34 mouse cellular contexts compared by ENCODE assay signal in the genomic region with DNA sequence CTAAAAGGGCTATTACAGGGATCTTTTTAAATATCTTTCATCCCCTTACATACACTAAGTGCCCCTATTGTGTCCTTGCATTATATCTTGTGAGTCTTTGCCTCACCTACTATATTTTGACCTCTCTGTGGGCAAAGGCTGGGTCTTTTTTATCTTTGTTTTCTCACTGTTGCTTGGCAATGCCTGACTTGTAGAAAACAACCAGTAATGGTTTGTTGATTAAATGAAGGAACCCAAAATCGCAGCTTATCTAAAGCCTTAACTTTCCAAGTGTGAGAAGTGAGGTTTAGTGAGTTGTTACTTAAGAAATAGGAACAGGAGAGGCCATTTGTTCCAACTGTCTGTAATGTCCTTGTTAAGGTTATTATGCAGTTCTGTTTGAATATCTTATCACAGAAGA.
"Had no signal": no experiment of that assay in that cellular context is flagged by ENCODE, and none has a peak within 500 bp of the region (broad histone marks: within the 10 kb centered on the region; RNA-seq: fewer than 3 reads in every experiment).

No protein-coding gene starts in this region.

- DNase-seq: heart, postnatal 10 days; heart, postnatal 14 days; heart, postnatal 36 days; heart, postnatal 4 days; kidney, adult 11 months; kidney, adult 18-20 months; kidney, adult 2 months; kidney, adult 8-10 months; kidney, adult 9 months; kidney, postnatal 10 days; kidney, postnatal 14 days; kidney, postnatal 25 days; kidney, postnatal 36 days; kidney, postnatal 4 days; layer of hippocampus, adult 9-11 months; layer of hippocampus, postnatal 36 days had no signal

- H3K4me2 ChIP-seq: heart, embryonic 11.5 days; heart, embryonic 12.5 days; heart, embryonic 13.5 days; heart, embryonic 15.5 days; hindbrain, embryonic 12.5 days; hindbrain, embryonic 13.5 days; hindbrain, embryonic 14.5 days; hindbrain, embryonic 15.5 days; kidney, embryonic 15.5 days had no signal

- H3K9me3 ChIP-seq: heart, embryonic 10.5 days; heart, embryonic 12.5 days; heart, embryonic 13.5 days; heart, embryonic 15.5 days; hindbrain, embryonic 10.5 days; hindbrain, embryonic 12.5 days; hindbrain, embryonic 13.5 days; hindbrain, embryonic 15.5 days; kidney, embryonic 15.5 days had no signal

- H3K4me1 ChIP-seq: heart, embryonic 10.5 days; heart, embryonic 12.5 days; heart, embryonic 13.5 days; heart, embryonic 15.5 days; hindbrain, embryonic 10.5 days; hindbrain, embryonic 12.5 days; hindbrain, embryonic 13.5 days; hindbrain, embryonic 15.5 days; kidney, embryonic 15.5 days had no signal

- H3K4me3 ChIP-seq: heart, embryonic 10.5 days; heart, embryonic 12.5 days; heart, embryonic 13.5 days; heart, embryonic 15.5 days; hindbrain, embryonic 10.5 days; hindbrain, embryonic 12.5 days; hindbrain, embryonic 13.5 days; hindbrain, embryonic 15.5 days; kidney, embryonic 15.5 days; layer of hippocampus, adult 2 months had no signal

- H3K27me3 ChIP-seq: heart, embryonic 12.5 days; heart, embryonic 13.5 days; heart, embryonic 15.5 days; hindbrain, embryonic 12.5 days; hindbrain, embryonic 13.5 days; hindbrain, embryonic 15.5 days; kidney, embryonic 15.5 days had no signal

- ATAC-seq: hindbrain, embryonic 16.5 days; hindbrain, postnatal 0 days; inflammation-experienced regulatory T-cells, adult 6 months; intestine, embryonic 16.5 days; intestine, postnatal 0 days had no signal

- H3K36me3 ChIP-seq: heart, embryonic 10.5 days; heart, embryonic 12.5 days; heart, embryonic 13.5 days; heart, embryonic 15.5 days; hindbrain, embryonic 10.5 days; hindbrain, embryonic 12.5 days; hindbrain, embryonic 13.5 days; hindbrain, embryonic 15.5 days; kidney, embryonic 15.5 days had no signal

- H3K9ac ChIP-seq: heart, embryonic 12.5 days; heart, embryonic 13.5 days; heart, embryonic 15.5 days; hindbrain, embryonic 12.5 days; hindbrain, embryonic 13.5 days; hindbrain, embryonic 14.5 days; hindbrain, embryonic 15.5 days; kidney, embryonic 15.5 days had no signal

- H3K27ac ChIP-seq: heart, embryonic 10.5 days; heart, embryonic 13.5 days; heart, embryonic 15.5 days; hindbrain, embryonic 10.5 days; hindbrain, embryonic 12.5 days; hindbrain, embryonic 13.5 days; hindbrain, embryonic 14.5 days; hindbrain, embryonic 15.5 days; hindbrain, postnatal 0 days; kidney, embryonic 15.5 days; kidney, postnatal 0 days; layer of hippocampus, adult 2 months had no signal
